Mouse (Mus musculus) natural killer cell, adult 2 months (primary cell): Measurements from ENCODE around the gene Hhat.

Experiments
- DNase-seq, 2 experiments: peaks; one replicate each; pipeline ENCODE4 v3.0.0; 2022; ENCODE audit warnings: low spot score in 2 of 2

Gene Hhat

DNA sequence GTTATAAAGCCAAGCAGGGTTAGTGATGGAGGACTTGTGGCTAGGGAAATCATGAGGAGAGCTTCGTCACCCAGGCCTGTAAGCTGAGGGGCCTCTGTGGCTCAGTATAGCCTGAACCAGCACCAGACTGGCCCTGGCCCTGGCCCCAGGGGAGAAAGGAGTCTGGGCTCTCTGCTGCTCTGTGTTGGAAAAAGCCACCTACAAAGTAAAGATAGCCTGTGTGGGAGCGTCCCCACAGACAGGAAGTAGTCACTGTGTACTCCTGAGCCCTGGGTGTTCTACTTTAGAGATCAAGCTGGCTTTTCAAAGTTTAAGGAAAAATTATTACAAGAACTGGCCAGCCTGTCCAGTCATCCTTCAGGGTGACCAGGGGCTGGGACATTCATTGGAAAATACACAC, 273.5 kb downstream of the Hhat start:
- no peak for DNase-seq

GRCm38 (mm10) chr1:192489908-192490825, 280.9 kb downstream of the Hhat start:
- no peak for DNase-seq

DNA sequence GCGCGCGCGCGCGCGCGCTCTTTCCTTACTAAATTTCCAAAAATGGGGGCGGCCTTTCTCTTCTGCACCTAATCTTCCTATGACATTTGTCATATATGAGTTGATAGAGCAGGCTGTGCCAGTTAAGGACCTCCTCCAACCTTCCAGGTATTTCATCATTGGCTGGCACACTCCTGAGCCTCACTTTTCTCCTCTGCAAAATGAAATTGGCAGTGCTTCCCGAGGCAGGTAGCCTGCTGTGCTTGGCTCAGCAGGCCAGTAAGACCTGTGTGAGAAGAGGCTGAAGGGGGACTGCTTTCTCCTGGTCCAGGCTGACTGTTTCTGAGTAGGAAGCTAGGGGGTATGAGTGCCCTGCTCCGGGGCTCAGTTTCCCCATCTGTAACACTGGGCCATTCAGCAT, 283.5 kb downstream of the Hhat start:
- no peak for DNase-seq

DNA sequence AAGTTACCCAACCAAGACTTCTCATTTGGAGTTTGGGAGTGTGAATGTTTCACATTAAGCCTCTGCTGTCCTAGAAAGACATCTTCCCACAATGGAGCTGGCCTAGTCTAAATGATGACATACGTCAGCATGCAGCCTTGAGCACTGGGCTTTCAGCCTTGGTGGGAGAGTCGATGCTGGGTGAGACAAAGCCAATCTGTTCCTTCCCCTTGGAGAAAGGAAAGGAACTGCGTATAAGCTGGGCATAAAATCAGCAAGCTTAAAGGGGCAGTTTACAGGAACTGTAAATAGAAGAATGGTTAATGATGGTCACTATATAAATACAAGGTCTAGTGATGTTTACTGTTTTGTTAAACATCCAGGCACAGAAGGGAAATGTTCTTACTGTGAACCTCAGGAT, 286.0 kb downstream of the Hhat start:
- DNase-seq: no peak

DNA sequence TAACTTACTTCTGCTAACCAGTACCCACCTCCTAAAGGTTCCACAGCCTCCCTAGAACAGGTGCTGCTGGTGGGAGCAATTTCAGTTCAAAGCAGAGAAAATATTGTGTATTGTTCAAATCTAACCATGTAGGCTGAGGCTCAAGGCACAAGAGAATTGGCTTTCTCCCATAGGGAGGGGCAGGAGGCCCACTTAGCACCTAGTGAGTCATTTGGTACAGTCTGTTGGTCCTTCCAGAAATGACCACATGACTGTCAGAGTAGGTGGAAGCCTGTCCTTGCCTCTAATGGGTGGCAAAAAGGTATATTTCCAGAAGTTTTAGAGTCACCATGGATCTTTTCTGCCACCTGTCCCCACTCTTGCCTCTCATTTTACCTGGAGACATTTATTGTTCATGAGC, 289.6 kb downstream of the Hhat start:
- no peak for DNase-seq

- no peak for DNase-seq
Measured at GRCm38 (mm10) chr1:192480072-192480784, 290.8 kb downstream of the Hhat start.

DNA sequence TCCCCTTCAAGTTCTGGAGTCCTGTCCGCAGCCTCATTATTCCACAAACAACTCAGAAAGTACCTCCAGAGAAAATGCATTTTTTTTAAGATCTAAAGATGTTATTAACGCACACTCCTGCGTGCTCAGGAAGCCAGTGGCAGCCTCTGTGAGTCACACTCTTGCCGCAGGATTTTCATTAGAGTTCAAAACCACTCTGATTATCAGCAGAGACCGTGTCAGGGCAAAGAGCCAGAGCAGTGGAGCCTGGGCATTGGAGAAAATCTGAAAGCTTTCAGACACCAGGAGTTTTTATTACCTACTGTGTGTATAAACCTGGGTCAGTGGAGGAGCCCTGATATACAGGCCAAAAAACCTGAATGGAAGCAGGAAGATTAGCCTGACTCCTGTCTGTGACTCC, 292.8 kb downstream of the Hhat start:
- DNase-seq: no peak

- no peak for DNase-seq
Measured at GRCm38 (mm10) chr1:192477556-192477955, 293.5 kb downstream of the Hhat start.

GRCm38 (mm10) chr1:192476704-192477103, 294.3 kb downstream of the Hhat start:
- no peak for DNase-seq

GRCm38 (mm10) chr1:192473134-192473533, 297.9 kb downstream of the Hhat start:
- no peak for DNase-seq

DNA sequence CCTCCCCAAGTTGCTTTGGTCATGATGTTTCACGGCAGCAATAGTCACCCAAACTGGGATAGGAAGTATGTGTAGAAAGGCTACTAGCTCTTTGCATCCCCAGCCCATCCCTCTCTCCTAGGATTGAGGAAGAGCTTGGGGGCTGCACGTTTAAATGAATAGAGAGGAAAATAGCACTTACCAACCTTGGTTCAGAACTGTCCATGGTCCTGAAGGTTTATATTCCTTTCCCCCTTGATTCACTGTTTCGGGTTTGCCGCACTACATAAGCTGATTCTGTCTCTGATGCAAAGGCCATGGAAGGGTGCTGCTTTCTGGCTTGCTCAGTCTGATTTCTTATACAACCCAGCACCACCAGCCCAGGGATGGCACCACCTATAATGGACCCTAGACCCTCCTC, 298.7 kb downstream of the Hhat start:
- DNase-seq: no peak

DNA sequence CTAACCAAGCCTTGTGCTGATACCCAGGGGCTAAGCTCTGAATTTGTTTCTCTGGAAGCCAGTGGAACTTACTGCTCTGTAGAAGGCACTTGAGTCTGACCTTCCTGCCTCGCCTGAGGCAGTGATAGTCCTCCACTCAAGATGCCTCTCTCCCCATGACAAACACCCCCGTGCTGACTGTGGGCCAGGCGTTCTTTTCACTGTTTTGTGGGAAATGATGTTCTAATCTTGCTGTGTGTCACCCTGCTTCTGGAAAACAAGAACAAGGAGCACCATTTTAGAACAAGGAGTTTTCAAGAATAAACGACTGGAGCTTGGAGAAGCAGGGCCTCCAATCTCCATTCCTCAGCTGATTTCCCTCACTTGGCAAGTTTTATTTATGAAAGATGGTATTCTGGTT, 307.3 kb downstream of the Hhat start:
- DNase-seq: no peak

- DNase-seq: no peak
Measured at GRCm38 (mm10) chr1:192457526-192458206, 313.4 kb downstream of the Hhat start.

GRCm38 (mm10) chr1:192457037-192457436, 314.0 kb downstream of the Hhat start:
- no peak for DNase-seq

DNA sequence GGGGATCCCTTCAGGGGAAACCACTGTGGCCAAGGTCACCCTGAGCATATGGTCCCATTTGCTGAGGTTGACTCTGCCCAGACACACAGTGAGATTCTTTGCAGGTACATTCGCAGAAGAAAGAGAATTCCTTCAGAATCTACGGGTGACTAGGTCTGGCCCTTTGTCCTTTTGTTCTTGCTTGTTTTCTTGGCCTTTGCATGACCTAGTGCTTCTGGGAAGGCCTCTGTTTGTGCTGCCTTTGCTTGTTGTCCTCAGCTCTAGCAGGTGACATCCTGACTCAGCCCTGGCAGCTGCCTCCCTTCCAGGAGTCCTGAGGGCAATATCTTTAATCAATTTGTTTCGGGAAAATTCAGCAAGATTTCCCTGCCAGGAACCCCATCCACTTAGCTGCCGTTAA, 316.0 kb downstream of the Hhat start:
- DNase-seq: no peak

GRCm38 (mm10) chr1:192454501-192454900, 316.5 kb downstream of the Hhat start:
- DNase-seq: no peak

DNA sequence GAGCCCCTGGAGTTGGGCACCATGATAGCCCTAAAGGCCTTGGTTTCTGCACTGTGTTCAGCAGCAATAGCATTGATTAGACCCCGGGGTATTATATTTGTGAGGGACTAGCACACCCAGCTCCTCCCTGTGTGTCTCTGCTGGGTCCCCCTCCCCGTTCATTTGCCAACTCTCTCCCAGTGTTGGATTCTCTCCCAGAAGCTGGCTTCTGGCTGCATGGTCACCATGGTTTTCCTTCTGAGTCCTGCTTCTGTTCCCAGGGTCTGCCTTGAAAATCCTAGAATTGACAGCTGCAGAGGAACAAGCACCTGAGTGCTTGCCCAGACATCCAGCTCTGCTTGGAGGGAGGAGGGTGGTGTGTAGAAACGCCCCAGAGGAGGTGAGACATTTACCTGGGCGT, 319.3 kb downstream of the Hhat start:
- DNase-seq: no peak

GRCm38 (mm10) chr1:192450425-192450824, 320.6 kb downstream of the Hhat start:
- DNase-seq: no peak

- DNase-seq: no peak
Measured at GRCm38 (mm10) chr1:192449572-192450351, 321.3 kb downstream of the Hhat start.

DNA sequence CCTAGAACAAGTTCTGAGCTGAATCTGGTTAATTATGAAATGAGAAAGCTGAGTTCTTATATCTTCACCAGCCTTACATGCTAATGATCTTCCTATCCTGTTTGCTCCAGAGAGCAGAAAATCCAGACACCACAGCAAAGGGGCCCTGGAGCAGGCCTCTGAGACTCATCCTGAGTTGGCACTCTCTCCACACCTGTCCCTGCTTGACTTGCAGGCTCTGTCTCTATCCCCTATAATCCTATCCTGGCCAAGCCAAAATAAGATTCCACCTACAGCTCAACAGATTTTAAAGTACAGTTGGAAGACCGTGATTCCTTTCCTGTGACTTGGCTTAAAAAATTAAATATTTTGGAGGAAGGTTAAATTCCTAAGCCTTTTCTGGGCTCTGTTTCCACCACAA, 322.5 kb downstream of the Hhat start:
- DNase-seq: no peak

GRCm38 (mm10) chr1:192447666-192448065, 323.4 kb downstream of the Hhat start:
- no peak for DNase-seq
